Mouse (Mus musculus) thymus, adult 2 months (tissue): ENCODE results near the gene Aqp6. TPM values are rescaled to one million over a fixed set of nuclear protein-coding genes. Genes with fewer than 3 reads are reported as not detected.

Experiments used
- DNase-seq: peaks from one replicate; pipeline ENCODE4 v3.0.0; 2021
- H3K27ac ChIP-seq: fragments of 200-500 bp; 2 replicates; pipeline ENCODE4 v1.5.1; 2012; ENCODE audit warnings: low read length, control low read depth; ENCODE audit not compliant: control insufficient read depth, insufficient read depth
- H3K27me3 ChIP-seq: fragments of 200-500 bp; 2 replicates; pipeline ENCODE4 v1.6.1; 2012; ENCODE audit warnings: mild to moderate bottlenecking, low read length, moderate library complexity, mixed read lengths; ENCODE audit not compliant: control insufficient read depth, insufficient read depth
- H3K36me3 ChIP-seq: fragments of 200-500 bp; 2 replicates; pipeline ENCODE4 v1.6.1; 2012; ENCODE audit warnings: mild to moderate bottlenecking, low read length, moderate library complexity; ENCODE audit not compliant: control insufficient read depth, insufficient read depth
- H3K4me1 ChIP-seq: fragments of 200-500 bp; replicated peaks from 2 replicates; pipeline ENCODE4 v1.6.1; 2012; ENCODE audit warnings: low read length; ENCODE audit not compliant: control insufficient read depth, insufficient read depth
- H3K4me3 ChIP-seq: fragments of 200-500 bp; 2 replicates; pipeline ENCODE4 v1.5.1; 2012; ENCODE audit warnings: mild to moderate bottlenecking, low read length, control low read depth, moderate library complexity; ENCODE audit not compliant: control insufficient read depth, insufficient read depth
- CTCF ChIP-seq: fragments of 200-500 bp; IDR thresholded peaks from 2 replicates; pipeline ENCODE4 v1.5.1; 2012; ENCODE audit warnings: mild to moderate bottlenecking, control low read depth, low read length, moderate library complexity, borderline replicate concordance; ENCODE audit not compliant: control insufficient read depth, poor library complexity, insufficient read depth; ENCODE audit errors: extremely low read depth
- POLR2A ChIP-seq: fragments of 200-500 bp; IDR thresholded peaks from 2 replicates; pipeline ENCODE4 v1.6.1; 2012; ENCODE audit warnings: mild to moderate bottlenecking, low read length, control low read depth, moderate library complexity; ENCODE audit not compliant: control insufficient read depth, poor library complexity, insufficient read depth; ENCODE audit errors: extremely low read depth
- WGBS: fragments of 180-500 bp; shearing (Covaris S2); methylation state at CpG from one replicate; pipeline ENCODE4 v1.1.7; 2018; 5-methylcytosine and 5-hydroxymethylcytosine counted together
- polyA plus RNA-seq: library from polyadenylated mRNA; depleted of rRNA; stranded (reverse); fragments of >200 nt; gene quantifications from 2 replicates; pipeline ENCODE4 v1.2.3, GENCODE M21; 2012

Gene Aqp6
- polyA plus RNA-seq, 1 experiment: 0.24 TPM

GRCm38 (mm10) chr15:99578802-99579485, 22.3 kb upstream of the Aqp6 start, which contains the start of gene Aqp2:
Aqp2 (plus strand) TSS chr15:99579055.
- H3K36me3 ChIP-seq: no peaks in the 10 kb centered on the region
- DNase-seq: no peak
- H3K4me3 ChIP-seq: no peak within 1 kb of the TSS
- no peak within 1 kb of the TSS for H3K27ac ChIP-seq
- no peaks in the 10 kb centered on the region for H3K4me1 ChIP-seq
- H3K27me3 ChIP-seq: peaks cover 10% of the 10 kb centered on the region; the same call in 1 of the 2 replicates
- 86% methylated on average over 26 of the region's 26 CpGs for WGBS
- no peak for TF ChIP-seq POLR2A
- TF ChIP-seq CTCF: no peak

- DNase-seq: no peak
- Histone ChIP-seq H3K4me1 (no peaks in the 10 kb centered on the region), H3K36me3 (no peaks in the 10 kb centered on the region), H3K27ac (no peak overlapping the region), H3K27me3 (peaks cover 24% of the 10 kb centered on the region; the same call in 1 of the 2 replicates), H3K4me3 (no peak overlapping the region)
- no peak for TF ChIP-seq CTCF
- TF ChIP-seq POLR2A: no peak
- WGBS: 6% methylated on average over 54 of the region's 54 CpGs
Measured at GRCm38 (mm10) chr15:99583463-99584344, 17.5 kb upstream of the Aqp6 start.

GRCm38 (mm10) chr15:99584407-99585202, 16.6 kb upstream of the Aqp6 start:
- Histone ChIP-seq H3K27ac (no peak overlapping the region), H3K4me1 (no peaks in the 10 kb centered on the region), H3K4me3 (no peak overlapping the region), H3K27me3 (peaks cover 33% of the 10 kb centered on the region), H3K36me3 (no peaks in the 10 kb centered on the region)
- WGBS: 5% methylated on average over 24 of the region's 24 CpGs
- no peak for DNase-seq
- TF ChIP-seq CTCF (no peak), POLR2A (no peak)

GRCm38 (mm10) chr15:99585741-99586140, 15.5 kb upstream of the Aqp6 start:
- DNase-seq: no peak
- Histone ChIP-seq H3K36me3 (no peaks in the 10 kb centered on the region), H3K27me3 (peaks cover 42% of the 10 kb centered on the region), H3K27ac (no peak overlapping the region), H3K4me3 (no peak overlapping the region), H3K4me1 (no peaks in the 10 kb centered on the region)
- WGBS: 62% methylated on average over 6 of the region's 6 CpGs
- TF ChIP-seq POLR2A (no peak), CTCF (no peak)

- TF ChIP-seq CTCF: no peak
- TF ChIP-seq POLR2A: no peak
- Histone ChIP-seq H3K27ac (no peak overlapping the region), H3K4me1 (no peaks in the 10 kb centered on the region), H3K4me3 (no peak overlapping the region), H3K27me3 (peaks cover 48% of the 10 kb centered on the region), H3K36me3 (no peaks in the 10 kb centered on the region)
- 92% methylated on average over 3 of the region's 3 CpGs for WGBS
- no peak for DNase-seq
Measured at GRCm38 (mm10) chr15:99586525-99586924, 14.7 kb upstream of the Aqp6 start.

- WGBS: 6% methylated on average over 9 of the region's 9 CpGs
- no peak for DNase-seq
- no peak for TF ChIP-seq CTCF
- TF ChIP-seq POLR2A: no peak
- H3K4me3 ChIP-seq: no peak overlapping the region
- H3K36me3 ChIP-seq: no peaks in the 10 kb centered on the region
- peaks cover 36% of the 10 kb centered on the region for H3K27me3 ChIP-seq
- no peaks in the 10 kb centered on the region for H3K4me1 ChIP-seq
- H3K27ac ChIP-seq: no peak overlapping the region
Measured at GRCm38 (mm10) chr15:99589237-99589636, 12.0 kb upstream of the Aqp6 start.
